Mouse (Mus musculus): ENCODE results near the gene Tent5c. TPM values are rescaled to one million over a fixed set of nuclear protein-coding genes. Genes with fewer than 3 reads are reported as not detected.

Gene Tent5c
- polyA plus RNA-seq, 1 experiment from 2014 or later, result 3.8 TPM

- Histone ChIP-seq H3K9ac (ENCODE audit: low read depth, low read length) (no peak overlapping the region), H3K4me3 (replicated peaks; ENCODE audit: low read depth, low read length) (no peak overlapping the region), H3K4me2 (ENCODE audit: low read length) (no peak overlapping the region), H3K9me3 (replicated peaks; ENCODE audit: low read length) (no peaks in the 10 kb centered on the region), H3K27me3 (ENCODE audit: insufficient read depth, low read length) (no peaks in the 10 kb centered on the region), H3K27ac (no peak overlapping the region), H3K4me1 (replicated peaks; ENCODE audit: insufficient read depth, low read length) (peaks cover 7% of the 10 kb centered on the region; the same call in 1 of the 2 replicates), H3K36me3 (ENCODE audit: insufficient read depth, low read length) (no peaks in the 10 kb centered on the region)
- DNase-seq (ENCODE audit: low spot score) (no peak), ATAC-seq (replicated peaks; ENCODE audit: low FRiP score, low read depth) (no peak)
- TF ChIP-seq CTCF (IDR thresholded peaks at IDR 0.05; ENCODE audit: low read depth), result no peak
- 75% methylated on average over 2 of the region's 2 CpGs for WGBS
Measured at GRCm38 (mm10) chr3:100460510-100460909, 28.6 kb downstream of the Tent5c start.

- ATAC-seq (replicated peaks; ENCODE audit: low FRiP score, low read depth), result no peak
- Histone ChIP-seq H3K4me3 (replicated peaks; ENCODE audit: low read depth, low read length) (no peak overlapping the region), H3K9ac (ENCODE audit: low read depth, low read length) (no peak overlapping the region), H3K4me2 (ENCODE audit: low read length) (no peak overlapping the region), H3K27ac (no peak overlapping the region), H3K27me3 (ENCODE audit: insufficient read depth, low read length) (no peaks in the 10 kb centered on the region), H3K9me3 (replicated peaks; ENCODE audit: low read length) (no peaks in the 10 kb centered on the region), H3K4me1 (replicated peaks; ENCODE audit: insufficient read depth, low read length) (no peaks in the 10 kb centered on the region), H3K36me3 (ENCODE audit: insufficient read depth, low read length) (no peaks in the 10 kb centered on the region)
- no peak for TF ChIP-seq CTCF (IDR thresholded peaks at IDR 0.05; ENCODE audit: low read depth)
- WGBS, result 90% methylated on average over 7 of the region's 7 CpGs
- no peak for DNase-seq (ENCODE audit: low spot score)
Measured at GRCm38 (mm10) chr3:100443798-100444500, 45.2 kb downstream of the Tent5c start.

GRCm38 (mm10) chr3:100442499-100442898, 46.6 kb downstream of the Tent5c start:
- Histone ChIP-seq H3K4me3 (replicated peaks; ENCODE audit: low read depth, low read length) (no peak overlapping the region), H3K36me3 (ENCODE audit: insufficient read depth, low read length) (no peaks in the 10 kb centered on the region), H3K4me1 (replicated peaks; ENCODE audit: insufficient read depth, low read length) (no peaks in the 10 kb centered on the region), H3K4me2 (ENCODE audit: low read length) (no peak overlapping the region), H3K9me3 (replicated peaks; ENCODE audit: low read length) (no peaks in the 10 kb centered on the region), H3K9ac (ENCODE audit: low read depth, low read length) (no peak overlapping the region), H3K27ac (no peak overlapping the region), H3K27me3 (ENCODE audit: insufficient read depth, low read length) (no peaks in the 10 kb centered on the region)
- DNase-seq (ENCODE audit: low spot score) (no peak), ATAC-seq (replicated peaks; ENCODE audit: low FRiP score, low read depth) (no peak)
- 79% methylated on average over 6 of the region's 6 CpGs for WGBS
- no peak for TF ChIP-seq CTCF (IDR thresholded peaks at IDR 0.05; ENCODE audit: low read depth)

GRCm38 (mm10) chr3:100440754-100441153, 48.4 kb downstream of the Tent5c start:
- no peak for TF ChIP-seq CTCF (IDR thresholded peaks at IDR 0.05; ENCODE audit: low read depth)
- Histone ChIP-seq H3K27me3 (ENCODE audit: insufficient read depth, low read length) (no peaks in the 10 kb centered on the region), H3K36me3 (ENCODE audit: insufficient read depth, low read length) (no peaks in the 10 kb centered on the region), H3K9ac (ENCODE audit: low read depth, low read length) (no peak overlapping the region), H3K27ac (no peak overlapping the region), H3K4me2 (ENCODE audit: low read length) (no peak overlapping the region), H3K4me1 (replicated peaks; ENCODE audit: insufficient read depth, low read length) (no peaks in the 10 kb centered on the region), H3K9me3 (replicated peaks; ENCODE audit: low read length) (no peaks in the 10 kb centered on the region), H3K4me3 (replicated peaks; ENCODE audit: low read depth, low read length) (no peak overlapping the region)
- ATAC-seq (replicated peaks; ENCODE audit: low FRiP score, low read depth) (no peak), DNase-seq (ENCODE audit: low spot score) (no peak)
- WGBS, result 77% methylated on average over 4 of the region's 4 CpGs

- no peak overlapping the region for H3K9ac ChIP-seq (ENCODE audit: low read depth, low read length)
- WGBS, result 22% methylated on average over 6 of the region's 6 CpGs
- ATAC-seq (replicated peaks; ENCODE audit: low FRiP score, low read depth) (0 out of 2 replicates have a peak, but pooled peaks have one; percentile 21), DNase-seq (ENCODE audit: low spot score) (no peak)
- no peak overlapping the region for H3K4me2 ChIP-seq (ENCODE audit: low read length)
- H3K36me3 ChIP-seq (ENCODE audit: insufficient read depth, low read length), result no peaks in the 10 kb centered on the region
- no peak overlapping the region for H3K27ac ChIP-seq
- no peaks in the 10 kb centered on the region for H3K27me3 ChIP-seq (ENCODE audit: insufficient read depth, low read length)
- TF ChIP-seq CTCF (IDR thresholded peaks at IDR 0.05; ENCODE audit: low read depth), result no peak
- no peaks in the 10 kb centered on the region for H3K4me1 ChIP-seq (replicated peaks; ENCODE audit: insufficient read depth, low read length)
- no peak overlapping the region for H3K4me3 ChIP-seq (replicated peaks; ENCODE audit: low read depth, low read length)
- no peaks in the 10 kb centered on the region for H3K9me3 ChIP-seq (replicated peaks; ENCODE audit: low read length)
Measured at GRCm38 (mm10) chr3:100440009-100440408, 49.1 kb downstream of the Tent5c start.

- no peaks in the 10 kb centered on the region for H3K36me3 ChIP-seq (ENCODE audit: insufficient read depth, low read length)
- no peak overlapping the region for H3K4me3 ChIP-seq (replicated peaks; ENCODE audit: low read depth, low read length)
- 58% methylated on average over 3 of the region's 3 CpGs for WGBS
- H3K9ac ChIP-seq (ENCODE audit: low read depth, low read length), result no peak overlapping the region
- H3K27me3 ChIP-seq (ENCODE audit: insufficient read depth, low read length), result no peaks in the 10 kb centered on the region
- no peak for ATAC-seq (replicated peaks; ENCODE audit: low FRiP score, low read depth)
- no peak for TF ChIP-seq CTCF (IDR thresholded peaks at IDR 0.05; ENCODE audit: low read depth)
- no peak overlapping the region for H3K4me2 ChIP-seq (ENCODE audit: low read length)
- H3K27ac ChIP-seq, result no peak overlapping the region
- no peak for DNase-seq (ENCODE audit: low spot score)
- H3K9me3 ChIP-seq (replicated peaks; ENCODE audit: low read length), result no peaks in the 10 kb centered on the region
- no peaks in the 10 kb centered on the region for H3K4me1 ChIP-seq (replicated peaks; ENCODE audit: insufficient read depth, low read length)
Measured at GRCm38 (mm10) chr3:100439088-100439487, 50.0 kb downstream of the Tent5c start.

All from kidney, postnatal 0 days (tissue).